Mouse (Mus musculus): ENCODE data around the gene Wdr4. TPM values are rescaled to one million over a fixed set of nuclear protein-coding genes. Genes with fewer than 3 reads are reported as not detected.

The Wdr4 gene
- polyA plus RNA-seq, 1 experiment from 2014 or later, result 9.8 TPM

DNA sequence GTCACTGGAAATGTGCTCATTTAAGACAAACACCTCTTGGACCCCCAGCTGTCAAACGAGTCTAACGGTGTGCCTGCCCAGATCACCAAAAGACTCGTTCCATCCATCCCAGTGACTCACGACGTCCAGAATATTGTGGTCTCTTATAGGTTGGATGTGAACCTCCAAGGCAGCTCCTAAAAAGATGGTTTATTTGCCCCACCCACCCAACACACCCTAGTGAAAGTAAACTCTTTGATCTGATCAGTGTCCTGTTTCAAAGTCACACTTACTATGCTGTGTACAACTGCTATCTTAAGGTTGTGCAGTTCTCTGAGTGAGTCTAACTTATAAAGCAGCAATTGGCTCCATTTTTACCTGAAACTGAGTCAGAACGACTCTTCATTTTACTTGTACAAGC is 7.2 kb downstream of the Wdr4 start:
- H3K9ac ChIP-seq (replicated peaks; ENCODE audit: low read depth), result peak overlapping the region; percentile 68
- peak overlapping the region; percentile 91 for H3K4me2 ChIP-seq (replicated peaks; ENCODE audit: low read depth, low read length)
- 17% methylated on average over 6 of the region's 6 CpGs for WGBS
- no peaks in the 10 kb centered on the region; the same call in 1 of the 2 replicates for H3K4me1 ChIP-seq (ENCODE audit: insufficient read depth, low read depth, low read length)
- H3K9me3 ChIP-seq (ENCODE audit: low read length), result no peaks in the 10 kb centered on the region
- H3K4me3 ChIP-seq (ENCODE audit: low read depth, low read length), result peak overlapping the region; percentile 81
- no peak for TF ChIP-seq CTCF (IDR thresholded peaks at IDR 0.05)
- TF ChIP-seq EP300 (IDR thresholded peaks at IDR 0.05), result no peak
- H3K27ac ChIP-seq (ENCODE audit: low read length), result peak overlapping the region; percentile 32; the same call in 1 of the 2 replicates
- ATAC-seq (peak; percentile 9; the same call in 1 of the 2 replicates), DNase-seq (ENCODE audit: low spot score) (no peak)
- H3K27me3 ChIP-seq (replicated peaks; ENCODE audit: insufficient read depth, low read length), result no peaks in the 10 kb centered on the region
- H3K36me3 ChIP-seq (ENCODE audit: insufficient read depth, low read length), result 0 out of 2 replicates have a peak, but pooled peaks cover under 1% of the 10 kb centered on the region

DNA sequence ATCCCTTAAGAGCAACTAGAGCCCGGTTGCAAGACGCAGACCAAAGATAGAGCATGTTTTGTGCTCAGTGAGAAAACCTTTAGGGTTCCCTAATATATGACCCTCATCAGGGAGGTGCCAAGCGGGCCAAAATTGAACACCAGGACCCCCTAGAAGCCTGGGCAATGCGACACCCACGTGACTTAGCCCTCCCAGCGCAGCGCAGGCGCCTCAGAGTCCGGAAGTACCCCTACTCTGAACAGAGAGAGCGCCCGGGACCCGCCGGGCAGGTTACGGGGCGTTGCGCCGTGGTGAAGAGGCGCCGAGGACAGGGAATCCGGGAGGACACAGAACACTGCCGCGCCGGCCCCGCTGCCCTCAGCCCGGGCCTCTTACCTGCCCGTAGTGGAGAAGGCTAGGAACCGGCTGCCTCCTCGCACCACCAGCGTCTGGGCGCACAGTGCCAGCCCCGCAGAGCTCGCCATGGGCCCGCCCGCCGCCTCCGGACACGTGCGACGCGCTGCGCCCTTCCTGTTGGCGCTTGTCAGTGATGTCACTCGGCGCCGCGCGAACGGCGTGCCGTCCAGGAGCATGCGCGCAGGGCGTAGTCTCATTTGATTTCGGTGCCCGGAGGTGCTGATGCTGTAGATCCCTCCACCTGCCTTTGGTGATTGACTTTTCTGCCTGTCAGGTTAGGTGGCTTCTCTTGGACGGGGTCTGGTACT is 7.8 kb downstream of the Wdr4 start:
- WGBS, result under 1% methylated on average over 49 of the region's 56 CpGs

DNA sequence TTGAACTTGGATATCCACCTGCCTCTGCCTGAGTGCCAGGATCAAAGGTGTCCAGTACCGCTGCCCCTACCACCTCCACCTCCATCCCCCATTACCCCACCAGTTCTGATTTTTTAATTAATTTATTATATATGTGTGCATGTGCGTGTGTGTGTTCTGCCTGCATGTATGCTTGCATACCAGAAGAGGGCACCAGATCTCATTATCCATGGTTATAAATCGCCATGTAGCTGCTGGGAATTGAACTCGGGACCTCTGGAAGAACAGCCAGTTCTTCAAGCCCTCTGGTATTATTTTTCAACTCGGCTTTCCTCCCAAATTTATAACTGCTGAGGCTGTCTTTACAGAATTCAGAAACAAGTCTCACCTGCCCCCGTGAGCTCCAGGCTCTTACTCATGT is 8.8 kb downstream of the Wdr4 start:
- ATAC-seq, result no peak
- no peaks in the 10 kb centered on the region for H3K27me3 ChIP-seq (replicated peaks; ENCODE audit: insufficient read depth, low read length)
- H3K27ac ChIP-seq (ENCODE audit: low read length), result no peak overlapping the region
- WGBS, result 92% methylated on average over 6 of the region's 6 CpGs
- no peak overlapping the region for H3K4me2 ChIP-seq (replicated peaks; ENCODE audit: low read depth, low read length)
- H3K4me1 ChIP-seq (ENCODE audit: insufficient read depth, low read depth, low read length), result no peaks in the 10 kb centered on the region; the same call in 1 of the 2 replicates
- H3K9me3 ChIP-seq (ENCODE audit: low read length), result no peaks in the 10 kb centered on the region
- DNase-seq (ENCODE audit: low spot score), result no peak
- no peak overlapping the region for H3K9ac ChIP-seq (replicated peaks; ENCODE audit: low read depth)
- peak overlapping the region; percentile 81; the same call in 1 of the 2 replicates for H3K4me3 ChIP-seq (ENCODE audit: low read depth, low read length)
- TF ChIP-seq EP300 (IDR thresholded peaks at IDR 0.05), result no peak
- TF ChIP-seq CTCF (IDR thresholded peaks at IDR 0.05), result peak; percentile 31
- H3K36me3 ChIP-seq (ENCODE audit: insufficient read depth, low read length), result 0 out of 2 replicates have a peak, but pooled peaks cover 6% of the 10 kb centered on the region

More for the DNA sequence above, 7.8 kb downstream of the Wdr4 start:
- Histone ChIP-seq H3K4me3 (ENCODE audit: low read depth, low read length) (peak overlapping the region; percentile 81), H3K36me3 (ENCODE audit: insufficient read depth, low read length) (0 out of 2 replicates have a peak, but pooled peaks cover 6% of the 10 kb centered on the region), H3K27me3 (replicated peaks; ENCODE audit: insufficient read depth, low read length) (no peaks in the 10 kb centered on the region), H3K9me3 (ENCODE audit: low read length) (no peaks in the 10 kb centered on the region), H3K4me1 (ENCODE audit: insufficient read depth, low read depth, low read length) (no peaks in the 10 kb centered on the region; the same call in 1 of the 2 replicates), H3K9ac (replicated peaks; ENCODE audit: low read depth) (peak overlapping the region; percentile 68), H3K27ac (ENCODE audit: low read length) (peak overlapping the region; percentile 66), H3K4me2 (replicated peaks; ENCODE audit: low read depth, low read length) (peak overlapping the region; percentile 91)
- DNase-seq (ENCODE audit: low spot score) (peak; percentile 95), ATAC-seq (peak; percentile 99)
- no peak for TF ChIP-seq EP300 (IDR thresholded peaks at IDR 0.05)

DNA sequence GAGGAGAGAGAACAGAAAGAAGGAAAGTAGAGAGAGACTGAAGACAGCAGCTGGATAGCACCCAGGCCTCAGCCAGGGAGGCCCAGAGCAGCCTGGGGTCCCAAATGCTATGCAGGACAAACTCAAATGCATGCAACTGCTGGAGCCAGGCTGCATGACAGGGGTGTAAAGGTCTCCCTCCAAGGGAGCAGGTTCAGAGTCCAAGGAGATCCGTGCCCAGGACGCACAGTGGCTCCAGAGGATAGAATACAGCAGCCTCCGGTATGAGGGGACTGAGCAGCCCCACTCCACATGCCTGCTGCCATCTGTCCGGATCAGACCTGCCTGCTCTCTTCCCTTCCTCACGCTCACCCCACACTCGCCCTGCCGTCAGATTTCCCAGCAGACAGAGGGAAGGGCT is 13.5 kb downstream of the Wdr4 start:
- TF ChIP-seq EP300 (IDR thresholded peaks at IDR 0.05) (no peak), CTCF (IDR thresholded peaks at IDR 0.05) (no peak)
- Histone ChIP-seq H3K4me1 (ENCODE audit: insufficient read depth, low read depth, low read length) (no peaks in the 10 kb centered on the region), H3K9me3 (ENCODE audit: low read length) (no peaks in the 10 kb centered on the region), H3K36me3 (ENCODE audit: insufficient read depth, low read length) (0 out of 2 replicates have a peak, but pooled peaks cover 6% of the 10 kb centered on the region), H3K4me2 (replicated peaks; ENCODE audit: low read depth, low read length) (no peak overlapping the region), H3K27me3 (replicated peaks; ENCODE audit: insufficient read depth, low read length) (no peaks in the 10 kb centered on the region), H3K9ac (replicated peaks; ENCODE audit: low read depth) (no peak overlapping the region), H3K27ac (ENCODE audit: low read length) (no peak overlapping the region), H3K4me3 (ENCODE audit: low read depth, low read length) (no peak overlapping the region)
- no peak for ATAC-seq
- DNase-seq (ENCODE audit: low spot score), result no peak
- WGBS, result 91% methylated on average over 7 of the region's 7 CpGs

DNA sequence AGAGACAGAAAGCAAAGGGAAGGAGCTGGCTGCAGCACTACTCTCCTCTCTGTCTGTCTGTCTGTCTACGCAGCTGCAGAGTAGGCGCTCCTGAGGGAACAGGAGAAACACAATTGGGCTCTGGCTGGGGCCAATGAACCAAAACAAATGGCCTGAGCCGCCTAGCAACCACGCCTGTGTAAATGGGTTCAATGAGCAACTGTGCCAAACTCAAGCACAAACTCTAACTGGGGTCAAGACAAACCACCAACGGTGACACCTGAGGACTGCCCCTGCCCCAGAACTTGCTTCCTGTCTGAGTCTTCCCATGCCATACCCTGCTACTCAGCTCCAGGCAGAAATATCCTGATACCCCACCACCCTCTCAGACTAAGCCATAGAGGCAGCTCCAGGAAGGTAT is 14.8 kb downstream of the Wdr4 start:
- Histone ChIP-seq H3K9ac (replicated peaks; ENCODE audit: low read depth) (no peak overlapping the region), H3K9me3 (ENCODE audit: low read length) (no peaks in the 10 kb centered on the region), H3K4me1 (ENCODE audit: insufficient read depth, low read depth, low read length) (no peaks in the 10 kb centered on the region), H3K4me3 (ENCODE audit: low read depth, low read length) (no peak overlapping the region), H3K4me2 (replicated peaks; ENCODE audit: low read depth, low read length) (no peak overlapping the region), H3K27ac (ENCODE audit: low read length) (no peak overlapping the region), H3K27me3 (replicated peaks; ENCODE audit: insufficient read depth, low read length) (no peaks in the 10 kb centered on the region), H3K36me3 (ENCODE audit: insufficient read depth, low read length) (0 out of 2 replicates have a peak, but pooled peaks cover 6% of the 10 kb centered on the region)
- 93% methylated on average over 5 of the region's 5 CpGs for WGBS
- no peak for TF ChIP-seq CTCF (IDR thresholded peaks at IDR 0.05)
- ATAC-seq (no peak), DNase-seq (ENCODE audit: low spot score) (no peak)

DNA sequence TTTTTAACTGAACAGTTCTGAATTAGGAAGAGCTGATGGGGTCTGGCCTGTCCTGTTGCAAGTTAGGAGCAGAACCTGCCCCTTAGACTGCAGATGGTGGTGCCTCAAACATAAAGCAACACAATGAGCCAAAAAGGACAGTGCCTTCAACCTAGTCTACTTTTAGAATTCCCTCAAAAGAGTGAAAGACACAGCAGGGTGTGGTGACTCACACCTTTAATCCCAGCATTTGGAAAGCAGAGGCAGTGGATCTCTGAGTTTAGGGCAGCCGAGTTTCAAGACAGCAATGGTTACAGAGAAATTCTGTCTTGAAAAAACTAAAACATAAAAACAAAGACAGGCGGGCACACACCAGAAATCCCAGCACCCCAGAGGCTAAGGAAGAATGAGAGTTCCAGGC is 15.8 kb downstream of the Wdr4 start:
- Histone ChIP-seq H3K4me1 (ENCODE audit: insufficient read depth, low read depth, low read length) (no peaks in the 10 kb centered on the region), H3K9ac (replicated peaks; ENCODE audit: low read depth) (no peak overlapping the region), H3K27ac (ENCODE audit: low read length) (no peak overlapping the region), H3K27me3 (replicated peaks; ENCODE audit: insufficient read depth, low read length) (no peaks in the 10 kb centered on the region), H3K4me3 (ENCODE audit: low read depth, low read length) (no peak overlapping the region), H3K36me3 (ENCODE audit: insufficient read depth, low read length) (peaks cover 6% of the 10 kb centered on the region; the same call in 1 of the 2 replicates), H3K9me3 (ENCODE audit: low read length) (no peaks in the 10 kb centered on the region), H3K4me2 (replicated peaks; ENCODE audit: low read depth, low read length) (no peak overlapping the region)
- DNase-seq (ENCODE audit: low spot score), result no peak
- no peak for TF ChIP-seq CTCF (IDR thresholded peaks at IDR 0.05)
- no peak for TF ChIP-seq EP300 (IDR thresholded peaks at IDR 0.05)
- ATAC-seq, result no peak
- WGBS, result 85% methylated on average over 2 of the region's 2 CpGs
